Comparison of ENCODE assay signal across 8 mouse cellular contexts in genomic region chr12:82169571-82170431, GRCm38 (mm10). TPM values are rescaled to one million over a fixed set of nuclear protein-coding genes. Genes with fewer than 3 reads are reported as not detected.
A peak's percentile ranks its signal among the peaks of the same experiment; 100 is the strongest.
DNase-seq lines count a peak whose midpoint lies in the region; ATAC-seq and TF ChIP-seq lines count a peak whose summit lies in the region.

No protein-coding gene starts in this region.

- H3K36me3 ChIP-seq in forebrain, embryonic 12.5 days (replicated peaks) = no peaks in the 10 kb centered on the region
- no peaks in the 10 kb centered on the region for H3K36me3 ChIP-seq in heart, postnatal 0 days (replicated peaks; ENCODE audit: control insufficient read depth, insufficient read depth, low read length)
- H3K36me3 ChIP-seq in liver, embryonic 14.5 days (replicated peaks; ENCODE audit: control insufficient read depth, insufficient read depth, low read depth) = no peaks in the 10 kb centered on the region
- H3K36me3 ChIP-seq in stomach, embryonic 16.5 days (ENCODE audit: control insufficient read depth, insufficient read depth, low read length) = no peaks in the 10 kb centered on the region

- H3K9me3 ChIP-seq in forebrain, embryonic 12.5 days = no peaks in the 10 kb centered on the region
- H3K9me3 ChIP-seq in heart, postnatal 0 days (replicated peaks; ENCODE audit: control insufficient read depth, low read length) = no peaks in the 10 kb centered on the region
- H3K9me3 ChIP-seq in liver, embryonic 14.5 days (ENCODE audit: control insufficient read depth, low read length) = no peaks in the 10 kb centered on the region
- no peaks in the 10 kb centered on the region for H3K9me3 ChIP-seq in stomach, embryonic 16.5 days (replicated peaks; ENCODE audit: control insufficient read depth, low read length)

- peak; percentile 85 for DNase-seq in CD4-positive helper T cell, adult 2 months (ENCODE audit: low read depth, low spot score)
- peak; percentile 80 for DNase-seq in brain, adult 2 months (ENCODE audit: low read depth, low spot score)
- peak; percentile 57 for DNase-seq in heart, postnatal 0 days (ENCODE audit: low spot score)
- DNase-seq in kidney, postnatal 36 days = peak; percentile 57 to 77
- DNase-seq in liver, embryonic 14.5 days (ENCODE audit: low read depth in 3 of 3, low spot score in 3 of 3) = peak in 2 of 3 experiments; percentile 27 to 29
- peak; percentile 82 for DNase-seq in neural tube, embryonic 10.5 days (ENCODE audit: extremely low spot score, low spot score)

- peak overlapping the region; percentile 89 for H3K4me3 ChIP-seq in forebrain, embryonic 12.5 days (replicated peaks)
- peak overlapping the region; percentile 76 for H3K4me3 ChIP-seq in heart, postnatal 0 days (ENCODE audit: low read depth, low read length)
- peak overlapping the region; percentile 82 to 93 for H3K4me3 ChIP-seq in liver, embryonic 14.5 days (ENCODE audit: insufficient read depth in 1 of 2, low read depth in 2 of 2, low read length in 2 of 2)
- H3K4me3 ChIP-seq in stomach, embryonic 16.5 days (replicated peaks; ENCODE audit: low read length) = peak overlapping the region; percentile 89

- H3K27me3 ChIP-seq in forebrain, embryonic 12.5 days = no peaks in the 10 kb centered on the region
- H3K27me3 ChIP-seq in heart, postnatal 0 days (ENCODE audit: control insufficient read depth, insufficient read depth, low read length) = no peaks in the 10 kb centered on the region
- no peaks in the 10 kb centered on the region; the same call in 1 of the 2 replicates for H3K27me3 ChIP-seq in liver, embryonic 14.5 days (ENCODE audit: control insufficient read depth, insufficient read depth, low read length)
- H3K27me3 ChIP-seq in stomach, embryonic 16.5 days (ENCODE audit: control insufficient read depth, insufficient read depth, low read length) = no peaks in the 10 kb centered on the region

- no peak for TF ChIP-seq CTCF in heart, postnatal 0 days (IDR thresholded peaks at IDR 0.05; ENCODE audit: low read depth)
- TF ChIP-seq CTCF in liver, embryonic 14.5 days (IDR thresholded peaks at IDR 0.05; ENCODE audit: low read depth) = no peak

- under 1% methylated on average over 79 of the region's 109 CpGs for WGBS in forebrain, embryonic 12.5 days
- WGBS in heart, postnatal 0 days = under 1% methylated on average over 71 of the region's 109 CpGs
- WGBS in liver, embryonic 14.5 days (ENCODE audit: insufficient replicate concordance) = under 1% methylated on average over 71 of the region's 109 CpGs
- under 1% methylated on average over 95 of the region's 109 CpGs for WGBS in stomach, embryonic 16.5 days

- TF ChIP-seq EP300 in heart, postnatal 0 days (IDR thresholded peaks at IDR 0.05; ENCODE audit: low read depth) = no peak
- no peak for TF ChIP-seq EP300 in liver, embryonic 14.5 days (IDR thresholded peaks at IDR 0.05; ENCODE audit: low read depth)

- peak overlapping the region; percentile 98 for H3K27ac ChIP-seq in forebrain, embryonic 12.5 days
- H3K27ac ChIP-seq in heart, postnatal 0 days (ENCODE audit: low read depth) = peak overlapping the region; percentile 84
- no peak overlapping the region for H3K27ac ChIP-seq in liver, embryonic 14.5 days
- H3K27ac ChIP-seq in stomach, embryonic 16.5 days (ENCODE audit: low read length) = peak overlapping the region; percentile 95

- peak overlapping the region; percentile 96 for H3K9ac ChIP-seq in forebrain, embryonic 12.5 days
- peak overlapping the region; percentile 92 for H3K9ac ChIP-seq in heart, postnatal 0 days (replicated peaks; ENCODE audit: low read depth, low read length)
- H3K9ac ChIP-seq in liver, embryonic 14.5 days (replicated peaks) = peak overlapping the region; percentile 67
- H3K9ac ChIP-seq in stomach, embryonic 16.5 days (ENCODE audit: low read length) = peak overlapping the region; percentile 98

- H3K4me2 ChIP-seq in forebrain, embryonic 12.5 days = peak overlapping the region; percentile 93
- peak overlapping the region; percentile 100 for H3K4me2 ChIP-seq in heart, postnatal 0 days (ENCODE audit: low read depth, low read length)
- H3K4me2 ChIP-seq in liver, embryonic 14.5 days (ENCODE audit: low read depth) = peak overlapping the region; percentile 84
- peak overlapping the region; percentile 95 for H3K4me2 ChIP-seq in stomach, embryonic 16.5 days (ENCODE audit: low read depth, low read length)

- peaks cover 52% of the 10 kb centered on the region for H3K4me1 ChIP-seq in forebrain, embryonic 12.5 days
- peaks cover 4% of the 10 kb centered on the region; the same call in 1 of the 2 replicates for H3K4me1 ChIP-seq in heart, postnatal 0 days (ENCODE audit: control insufficient read depth, insufficient read depth)
- peaks cover 2 to 20% of the 10 kb centered on the region in 2 experiments; a peak in 2 of 4 replicates for H3K4me1 ChIP-seq in liver, embryonic 14.5 days (replicated peaks; ENCODE audit: control insufficient read depth in 2 of 2, insufficient read depth in 2 of 2, low read length in 1 of 2)
- peaks cover 13% of the 10 kb centered on the region for H3K4me1 ChIP-seq in stomach, embryonic 16.5 days (ENCODE audit: control insufficient read depth, insufficient read depth, low read length)

- ATAC-seq in forebrain, embryonic 12.5 days (ENCODE audit: low FRiP score) = peak; percentile 72
- peak; percentile 71 for ATAC-seq in heart, postnatal 0 days (ENCODE audit: insufficient read depth, low read depth)
- ATAC-seq in liver, embryonic 14.5 days (ENCODE audit: insufficient read depth) = peak; percentile 67
- peak; percentile 70 for ATAC-seq in stomach, embryonic 16.5 days (ENCODE audit: insufficient read depth, low FRiP score)

RNA-seq across cellular contexts. Expression of gene Sipa1l1, which starts 0.7 kb away (rescaled TPM):
- polyA plus RNA-seq in forebrain, embryonic 12.5 days (2016; fragmentation: Nextera tagmentation; extraction: Ambion mirVana) = 35.8 and 41.7 TPM in 2 replicates
- total RNA-seq in heart, postnatal 0 days (2014; rRNA removed; ENCODE audit: low replicate concordance) = 17.1 and 18.4 TPM in 2 replicates
- 6.6 and 7.0 TPM in 2 replicates for polyA plus RNA-seq in heart, postnatal 0 days (2015; fragmentation: Nextera tagmentation; extraction: Ambion mirVana)
- polyA plus RNA-seq in liver, embryonic 14.5 days (2012; rRNA removed) = 2.2 and 2.7 TPM in 2 replicates
- polyA plus RNA-seq in liver, embryonic 14.5 days (2014; fragmentation: Nextera tagmentation; extraction: Ambion mirVana) = 2.6 TPM in 2 replicates
- polyA plus RNA-seq in stomach, embryonic 16.5 days (2015; fragmentation: Nextera tagmentation; extraction: Ambion mirVana) = 28.9 and 32.8 TPM in 2 replicates

Comparison
In these comparisons a context has a peak if more than half of its experiments do, and no peak if none do; other contexts are left out.
1. DNase-seq: peak in every context shown above with its lines; median percentile 85 in CD4-positive helper T cell, adult 2 months; 82 in neural tube, embryonic 10.5 days; 80 in brain, adult 2 months; 67 in kidney, postnatal 36 days; 57 in heart, postnatal 0 days; 28 in liver, embryonic 14.5 days.